Mouse (Mus musculus): ENCODE measurements around the gene Ccdc148.

DNA sequence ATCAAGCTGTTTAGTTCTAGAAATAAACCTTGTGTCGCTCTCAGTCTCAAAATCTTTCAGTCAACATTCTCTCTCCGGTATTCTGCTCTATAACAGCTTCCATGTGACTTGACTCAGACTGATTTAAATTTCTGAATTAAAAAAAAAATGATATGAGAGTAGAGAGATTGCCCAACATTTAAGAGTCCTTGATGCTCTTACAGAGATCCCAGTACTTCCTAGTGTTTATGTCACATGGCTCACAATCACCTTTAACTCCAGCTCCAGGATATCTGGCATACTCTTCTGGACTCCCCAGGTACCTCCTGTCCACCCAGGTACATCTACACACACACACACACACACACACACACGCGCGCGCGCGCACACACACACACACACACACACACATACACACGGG lies 248.1 kb downstream of the Ccdc148 start:
- TF ChIP-seq POLR2A (IDR thresholded peaks at IDR 0.05; ENCODE audit: borderline replicate concordance, low read depth, low read length) = no peak
- TF ChIP-seq CTCF (IDR thresholded peaks at IDR 0.05; ENCODE audit: low read depth, low read length) = no peak
